Mouse (Mus musculus) embryonic fibroblast, embryonic 13.5 days (primary cell): Measurements from ENCODE around the gene Hint3. TPM values are rescaled to one million over a fixed set of nuclear protein-coding genes. Genes with fewer than 3 reads are reported as not detected.
"Not testable (repeated sequence)": the region's sequence is repeated elsewhere in the genome, so short reads cannot be mapped to it uniquely, and the experiment has no call there.

Experiments used
- H3K27ac ChIP-seq: 2 replicates; pipeline ENCODE4 v1.5.1; 2012; ENCODE audit warnings: low read length, control low read depth, inconsistent platforms; ENCODE audit not compliant: insufficient read depth
- H3K4me1 ChIP-seq: 2 replicates; pipeline ENCODE4 v1.6.1; 2011; ENCODE audit warnings: low read length; ENCODE audit not compliant: control insufficient read depth, insufficient read depth
- H3K4me3 ChIP-seq: 2 replicates; pipeline ENCODE4 v1.5.1; 2011; ENCODE audit warnings: mild to moderate bottlenecking, control low read depth, low read length; ENCODE audit not compliant: insufficient read depth
- CTCF ChIP-seq: IDR thresholded peaks from 2 replicates; pipeline ENCODE4 v1.5.1; 2011; ENCODE audit warnings: mild to moderate bottlenecking, control low read depth, low read length, moderate library complexity, borderline replicate concordance; ENCODE audit not compliant: insufficient read depth
- POLR2A ChIP-seq: IDR thresholded peaks from 2 replicates; pipeline ENCODE4 v1.6.1; 2011; ENCODE audit warnings: low read depth, mild to moderate bottlenecking, control low read depth, low read length, moderate library complexity
- polyA plus RNA-seq: library from polyadenylated mRNA; stranded (reverse); fragments of >200 nt; gene quantifications from 2 replicates; pipeline ENCODE4 v1.2.4, GENCODE M21; 2011; ENCODE audit warnings: low read depth; ENCODE audit not compliant: missing spikeins, insufficient read length

Gene Hint3
- polyA plus RNA-seq, 1 experiment, result 19.4 TPM

GRCm38 (mm10) chr10:30629977-30630376 is 545 bp upstream of the Hint3 start:
- TF ChIP-seq CTCF (no peak), POLR2A (no peak)
- Histone ChIP-seq H3K4me1 (no peaks in the 10 kb centered on the region), H3K27ac (no peak overlapping the region), H3K4me3 (no peak overlapping the region)

- H3K4me1 ChIP-seq, H3K27ac ChIP-seq, H3K4me3 ChIP-seq: not testable (repeated sequence)
Measured at GRCm38 (mm10) chr10:30628444-30628843, 988 bp downstream of the Hint3 start.

GRCm38 (mm10) chr10:30627548-30627947 is 1.9 kb downstream of the Hint3 start:
- no peak overlapping the region for H3K4me3 ChIP-seq
- H3K27ac ChIP-seq, result no peak overlapping the region
- no peaks in the 10 kb centered on the region for H3K4me1 ChIP-seq
- TF ChIP-seq CTCF, result no peak
- TF ChIP-seq POLR2A, result no peak

- no peak overlapping the region for H3K4me3 ChIP-seq
- no peaks in the 10 kb centered on the region for H3K4me1 ChIP-seq
- no peak overlapping the region for H3K27ac ChIP-seq
- TF ChIP-seq POLR2A (no peak), CTCF (no peak)
Measured at GRCm38 (mm10) chr10:30624161-30625019, 5.0 kb downstream of the Hint3 start.

GRCm38 (mm10) chr10:30622928-30623327 is 6.5 kb downstream of the Hint3 start:
- H3K4me3 ChIP-seq, result no peak overlapping the region
- no peak for TF ChIP-seq CTCF
- TF ChIP-seq POLR2A, result no peak

GRCm38 (mm10) chr10:30618918-30619210 is 10.6 kb downstream of the Hint3 start:
- no peak overlapping the region for H3K4me3 ChIP-seq
- H3K4me1 ChIP-seq, result no peaks in the 10 kb centered on the region
- no peak overlapping the region for H3K27ac ChIP-seq
- no peak for TF ChIP-seq CTCF
- no peak for TF ChIP-seq POLR2A

More at GRCm38 (mm10) chr10:30622928-30623327, 6.5 kb downstream of the Hint3 start:
- Histone ChIP-seq H3K27ac (no peak overlapping the region), H3K4me1 (no peaks in the 10 kb centered on the region)

- TF ChIP-seq POLR2A (peak; percentile 85), CTCF (no peak)
- H3K4me3 ChIP-seq, result peak overlapping the region; percentile 57
- no peaks in the 10 kb centered on the region for H3K4me1 ChIP-seq
- H3K27ac ChIP-seq, result peak overlapping the region; percentile 84
Measured at GRCm38 (mm10) chr10:30618091-30618917, 11.1 kb downstream of the Hint3 start.

GRCm38 (mm10) chr10:30613039-30613438 is 16.4 kb downstream of the Hint3 start:
- Histone ChIP-seq H3K27ac (no peak overlapping the region), H3K4me3 (no peak overlapping the region), H3K4me1 (no peaks in the 10 kb centered on the region)
- TF ChIP-seq POLR2A (no peak), CTCF (no peak)

- Histone ChIP-seq H3K4me1 (no peaks in the 10 kb centered on the region), H3K4me3 (no peak overlapping the region), H3K27ac (no peak overlapping the region)
- TF ChIP-seq CTCF, result no peak
- TF ChIP-seq POLR2A, result no peak
Measured at GRCm38 (mm10) chr10:30609614-30610013, 19.8 kb downstream of the Hint3 start.

GRCm38 (mm10) chr10:30608109-30608508 is 21.3 kb downstream of the Hint3 start:
- H3K27ac ChIP-seq, result no peak overlapping the region
- H3K4me1 ChIP-seq, result no peaks in the 10 kb centered on the region
- no peak overlapping the region for H3K4me3 ChIP-seq
- no peak for TF ChIP-seq CTCF
- TF ChIP-seq POLR2A, result no peak
